Mouse (Mus musculus) liver, embryonic 14.5 days (tissue): ENCODE measurements around the gene 4933428G20Rik. TPM values are rescaled to one million over a fixed set of nuclear protein-coding genes. Genes with fewer than 3 reads are reported as not detected.

Experiments
- ATAC-seq: fragments of 200-750 bp; cut with Nextera tagmentation; 2 replicates; pipeline ENCODE4 v1.8.0; 2017; ENCODE audit warnings: moderate number of reproducible peaks, mild to moderate bottlenecking, moderate library complexity; ENCODE audit not compliant: insufficient read depth
- DNase-seq, 3 experiments: peaks; one replicate each; pipeline ENCODE4 v3.0.0-alpha.2; 2012 to 2013; ENCODE audit warnings: low read depth in 3 of 3, low spot score in 3 of 3
- H3K27ac ChIP-seq: fragments of 300-500 bp; sonication (generic); 2 replicates; pipeline ENCODE4 v1.5.1; 2014; ENCODE audit warnings: moderate library complexity, mild to moderate bottlenecking, control low read depth, inconsistent platforms
- H3K27me3 ChIP-seq: fragments of 300-500 bp; sonication (generic); 2 replicates; pipeline ENCODE4 v1.6.1; 2014; ENCODE audit warnings: mild to moderate bottlenecking, low read length, moderate library complexity; ENCODE audit not compliant: control insufficient read depth, insufficient read depth
- H3K36me3 ChIP-seq: fragments of 300-500 bp; sonication (generic); replicated peaks from 2 replicates; pipeline ENCODE4 v1.6.1; 2014; ENCODE audit warnings: low read depth; ENCODE audit not compliant: control insufficient read depth, insufficient read depth
- H3K4me1 ChIP-seq, 2 experiments: fragments of 200-500 bp in 1 of 2; fragments of 300-500 bp in 1 of 2; sonication (generic) in 1 of 2; replicated peaks; 2 replicates each; pipeline ENCODE4 v1.6.1; 2012 to 2014; ENCODE audit warnings: antibody characterized with exemption in 1 of 2, inconsistent platforms in 1 of 2, low read length in 1 of 2; ENCODE audit not compliant: control insufficient read depth in 2 of 2, insufficient read depth in 2 of 2
- H3K4me2 ChIP-seq: fragments of 300-500 bp; sonication (generic); 2 replicates; pipeline ENCODE4 v1.6.1; 2014; ENCODE audit warnings: low read depth, mild to moderate bottlenecking, control low read depth, moderate library complexity
- H3K4me3 ChIP-seq, 2 experiments: fragments of 200-500 bp in 1 of 2; fragments of 300-500 bp in 1 of 2; sonication (generic) in 1 of 2; 2 replicates each; pipeline ENCODE4 v1.5.1; 2012 to 2014; ENCODE audit warnings: low read depth in 2 of 2, low read length in 2 of 2, mild to moderate bottlenecking in 2 of 2, control low read depth in 1 of 2, inconsistent platforms in 1 of 2, moderate library complexity in 1 of 2; ENCODE audit not compliant: insufficient read depth in 1 of 2
- H3K9ac ChIP-seq: fragments of 300-500 bp; sonication (generic); replicated peaks from 2 replicates; pipeline ENCODE4 v1.6.1; 2014; ENCODE audit warnings: mild to moderate bottlenecking, control low read depth, moderate library complexity
- H3K9me3 ChIP-seq: fragments of 300-500 bp; sonication (generic); 2 replicates; pipeline ENCODE4 v1.6.1; 2016; ENCODE audit warnings: low read length, mixed read lengths; ENCODE audit not compliant: control insufficient read depth
- CTCF ChIP-seq: IDR thresholded peaks from 2 replicates; pipeline ENCODE4 v1.5.1; 2016; ENCODE audit warnings: antibody characterized with exemption, low read depth, control low read depth
- EP300 ChIP-seq: IDR thresholded peaks from 2 replicates; pipeline ENCODE4 v1.6.1; 2016; ENCODE audit warnings: antibody characterized with exemption, low read depth
- WGBS: fragments of 180-500 bp; shearing (Covaris S2); extraction: QIAGEN DNeasy Blood & Tissue Kit; methylation state at CpG from one replicate; pipeline ENCODE4 v1.1.7; 2014; ENCODE audit not compliant: insufficient replicate concordance; 5-methylcytosine and 5-hydroxymethylcytosine counted together
- polyA plus RNA-seq, 2 experiments: library from polyadenylated mRNA; depleted of rRNA in 1 of 2; stranded (reverse) in 1 of 2; unstranded in 1 of 2; fragments of >200 nt; fragmentation: Nextera tagmentation in 1 of 2; extraction: Ambion mirVana in 1 of 2; gene quantifications; 2 replicates each; pipeline versions ENCODE4 v1.2.1 to v1.2.3; 2012 to 2014

The 4933428G20Rik gene
- polyA plus RNA-seq, 2 experiments, result 0.02 TPM; not detected in 1

GRCm38 (mm10) chr11:97502846-97503245, 2.7 kb upstream of the 4933428G20Rik start:
- Histone ChIP-seq H3K9ac (no peak overlapping the region), H3K27me3 (no peaks in the 10 kb centered on the region), H3K27ac (no peak overlapping the region), H3K9me3 (no peaks in the 10 kb centered on the region), H3K4me3 (no peak overlapping the region), H3K4me2 (no peak overlapping the region), H3K4me1 (no peaks in the 10 kb centered on the region), H3K36me3 (peaks cover 24% of the 10 kb centered on the region)
- ATAC-seq (no peak), DNase-seq (no peak)
- TF ChIP-seq CTCF, result no peak
- TF ChIP-seq EP300, result no peak
- WGBS, result 69% methylated on average over 4 of the region's 4 CpGs

DNA sequence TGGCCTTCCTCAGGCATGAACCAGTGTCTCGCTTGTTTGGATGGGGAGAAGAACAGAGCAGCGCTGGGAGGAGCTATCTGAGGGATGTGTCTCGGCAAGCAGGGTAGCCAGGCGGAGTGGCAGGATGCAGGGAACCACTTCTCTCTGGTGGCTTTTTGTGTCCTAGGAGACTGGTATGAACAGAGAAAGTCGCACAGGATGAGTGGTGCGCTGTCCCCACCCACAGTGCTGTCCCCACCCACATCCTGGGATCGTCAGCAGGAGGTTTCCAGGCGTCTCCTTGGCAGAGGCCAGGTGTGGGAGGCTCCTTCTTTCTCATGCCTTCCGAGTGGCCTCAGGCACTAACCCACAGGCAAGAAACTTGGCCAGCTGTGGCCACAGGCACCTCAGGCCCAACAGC, 2.2 kb upstream of the 4933428G20Rik start:
- Histone ChIP-seq H3K27me3 (no peaks in the 10 kb centered on the region), H3K4me1 (no peaks in the 10 kb centered on the region), H3K9ac (no peak overlapping the region), H3K27ac (no peak overlapping the region), H3K4me2 (no peak overlapping the region), H3K36me3 (peaks cover 29% of the 10 kb centered on the region), H3K4me3 (no peak overlapping the region), H3K9me3 (no peaks in the 10 kb centered on the region)
- WGBS, result 66% methylated on average over 9 of the region's 9 CpGs
- ATAC-seq, result no peak
- DNase-seq, result no peak
- TF ChIP-seq CTCF (no peak), EP300 (no peak)

GRCm38 (mm10) chr11:97500720-97501448, 744 bp upstream of the 4933428G20Rik start:
- H3K9me3 ChIP-seq, result no peaks in the 10 kb centered on the region
- H3K27ac ChIP-seq, result no peak overlapping the region
- TF ChIP-seq CTCF, result no peak
- no peak for TF ChIP-seq EP300
- no peak overlapping the region for H3K9ac ChIP-seq
- 80% methylated on average over 46 of the region's 51 CpGs for WGBS
- no peaks in the 10 kb centered on the region for H3K27me3 ChIP-seq
- H3K4me2 ChIP-seq, result no peak overlapping the region
- no peaks in the 10 kb centered on the region for H3K4me1 ChIP-seq
- H3K4me3 ChIP-seq, result no peak overlapping the region
- ATAC-seq (peak; percentile 16; the same call in 1 of the 2 replicates), DNase-seq (no peak)
- H3K36me3 ChIP-seq, result peaks cover 37% of the 10 kb centered on the region

DNA sequence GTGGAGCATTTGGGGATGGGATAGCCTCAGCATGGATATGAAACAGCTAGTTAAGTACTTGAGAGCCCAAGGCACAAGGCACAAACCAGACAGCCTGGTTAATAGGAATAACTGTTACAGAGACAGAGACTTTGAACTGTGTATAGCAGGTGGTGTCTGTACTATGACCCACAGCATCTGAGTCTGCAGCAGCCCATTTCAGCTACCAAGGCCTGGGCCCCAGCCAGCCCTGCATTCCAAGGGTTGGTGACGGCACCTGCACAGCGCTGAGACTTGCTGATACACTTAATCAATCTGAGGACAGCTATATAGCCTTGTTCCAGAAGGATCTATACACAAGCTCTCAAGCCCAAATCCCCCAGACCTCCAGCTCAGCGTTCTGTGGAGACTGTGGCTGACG, 2.6 kb downstream of the 4933428G20Rik start:
- DNase-seq, result no peak
- H3K9ac ChIP-seq, result no peak overlapping the region

DNA sequence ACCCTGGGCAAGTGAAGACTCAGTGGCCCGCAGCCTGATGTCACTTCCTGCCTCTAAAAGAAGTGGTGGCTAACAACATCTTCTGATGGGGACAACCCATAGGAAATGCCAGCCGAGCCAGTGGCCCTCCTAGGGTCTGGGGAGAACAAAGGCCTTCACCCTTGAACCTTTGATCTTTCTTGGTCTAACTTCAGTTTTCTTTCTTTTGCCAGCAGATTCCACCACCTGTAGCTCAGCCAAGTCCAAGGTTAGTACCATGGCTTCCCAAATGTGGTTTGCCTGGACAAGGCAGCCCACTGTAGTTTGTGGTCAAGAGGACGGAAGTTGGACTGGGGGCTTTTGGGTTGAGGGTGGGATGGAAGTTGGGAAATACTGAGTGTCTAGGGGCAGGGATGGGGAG, 7.3 kb downstream of the 4933428G20Rik start:
- Histone ChIP-seq H3K27me3 (no peaks in the 10 kb centered on the region), H3K36me3 (peaks cover 75% of the 10 kb centered on the region), H3K4me3 (no peak overlapping the region), H3K4me2 (no peak overlapping the region), H3K4me1 (no peaks in the 10 kb centered on the region), H3K9ac (no peak overlapping the region), H3K27ac (no peak overlapping the region), H3K9me3 (no peaks in the 10 kb centered on the region)
- TF ChIP-seq CTCF, result no peak
- no peak for TF ChIP-seq EP300
- WGBS, result 83% methylated on average over 3 of the region's 3 CpGs
- ATAC-seq, result no peak
- no peak for DNase-seq

More for the DNA sequence above, 2.6 kb downstream of the 4933428G20Rik start:
- WGBS, result 88% methylated on average over 4 of the region's 4 CpGs
- TF ChIP-seq EP300, result no peak
- no peak for TF ChIP-seq CTCF
- H3K36me3 ChIP-seq, result peaks cover 65% of the 10 kb centered on the region
- H3K4me2 ChIP-seq, result no peak overlapping the region
- H3K9me3 ChIP-seq, result no peaks in the 10 kb centered on the region
- no peaks in the 10 kb centered on the region for H3K27me3 ChIP-seq
- ATAC-seq, result no peak
- H3K4me3 ChIP-seq, result no peak overlapping the region
- H3K27ac ChIP-seq, result no peak overlapping the region
- no peaks in the 10 kb centered on the region for H3K4me1 ChIP-seq
